Mouse (Mus musculus) stomach, embryonic 16.5 days (tissue): ENCODE results near the gene Tm9sf2. TPM values are rescaled to one million over a fixed set of nuclear protein-coding genes. Genes with fewer than 3 reads are reported as not detected.

Source experiments
- ATAC-seq: fragments of 200-750 bp; cut with Nextera tagmentation; 2 replicates; pipeline ENCODE4 v1.8.0; 2017; ENCODE audit warnings: moderate number of reproducible peaks, moderate TSS enrichment; ENCODE audit not compliant: insufficient read depth, low FRiP score
- H3K27ac ChIP-seq: fragments of 300-500 bp; sonication (generic); 2 replicates; pipeline ENCODE4 v1.5.1; 2014; ENCODE audit warnings: low read length
- H3K27me3 ChIP-seq: fragments of 300-500 bp; sonication (generic); 2 replicates; pipeline ENCODE4 v1.6.1; 2014; ENCODE audit warnings: low read length, control low read depth, mixed read lengths; ENCODE audit not compliant: control insufficient read depth, insufficient read depth
- H3K36me3 ChIP-seq: fragments of 300-500 bp; sonication (generic); 2 replicates; pipeline ENCODE4 v1.6.1; 2014; ENCODE audit warnings: low read length; ENCODE audit not compliant: control insufficient read depth, insufficient read depth
- H3K4me1 ChIP-seq: fragments of 300-500 bp; sonication (generic); 2 replicates; pipeline ENCODE4 v1.6.1; 2014; ENCODE audit warnings: low read length, control low read depth, mixed read lengths; ENCODE audit not compliant: control insufficient read depth, insufficient read depth
- H3K4me2 ChIP-seq: fragments of 300-500 bp; sonication (generic); 2 replicates; pipeline ENCODE4 v1.6.1; 2014; ENCODE audit warnings: low read depth, low read length, mixed read lengths
- H3K4me3 ChIP-seq: fragments of 300-500 bp; sonication (generic); replicated peaks from 2 replicates; pipeline ENCODE4 v1.5.1; 2014; ENCODE audit warnings: mild to moderate bottlenecking, low read length
- H3K9ac ChIP-seq: fragments of 300-500 bp; sonication (generic); 2 replicates; pipeline ENCODE4 v1.6.1; 2014; ENCODE audit warnings: low read length
- H3K9me3 ChIP-seq: fragments of 300-500 bp; sonication (generic); replicated peaks from 2 replicates; pipeline ENCODE4 v1.6.1; 2016; ENCODE audit warnings: low read length, control low read depth; ENCODE audit not compliant: control insufficient read depth
- WGBS: fragments of 180-500 bp; shearing (Covaris S2); extraction: QIAGEN DNeasy Blood & Tissue Kit; methylation state at CpG from one replicate; pipeline ENCODE4 v1.1.7; 2014; 5-methylcytosine and 5-hydroxymethylcytosine counted together
- polyA plus RNA-seq: library from polyadenylated mRNA; unstranded; fragments of >200 nt; fragmentation: Nextera tagmentation; extraction: Ambion mirVana; gene quantifications from 2 replicates; pipeline ENCODE4 v1.2.1, GENCODE M21; 2015

Tm9sf2 gene
- polyA plus RNA-seq, 1 experiment from 2014 or later: 209 TPM

GRCm38 (mm10) chr14:122111681-122112080 lies 4.8 kb downstream of the Tm9sf2 start:
- no peaks in the 10 kb centered on the region for H3K36me3 ChIP-seq
- no peak overlapping the region for H3K4me3 ChIP-seq
- no peak overlapping the region for H3K9ac ChIP-seq
- ATAC-seq: no peak
- no peaks in the 10 kb centered on the region for H3K9me3 ChIP-seq
- WGBS: 87% methylated on average over 2 of the region's 2 CpGs
- H3K27me3 ChIP-seq: no peaks in the 10 kb centered on the region
- no peak overlapping the region for H3K4me2 ChIP-seq
- H3K27ac ChIP-seq: no peak overlapping the region
- peaks cover 19% of the 10 kb centered on the region for H3K4me1 ChIP-seq

GRCm38 (mm10) chr14:122112311-122112710 lies 5.5 kb downstream of the Tm9sf2 start:
- H3K4me2 ChIP-seq: no peak overlapping the region
- peaks cover 19% of the 10 kb centered on the region for H3K4me1 ChIP-seq
- H3K27ac ChIP-seq: no peak overlapping the region
- no peaks in the 10 kb centered on the region for H3K9me3 ChIP-seq
- ATAC-seq: no peak
- H3K9ac ChIP-seq: no peak overlapping the region
- no peak overlapping the region for H3K4me3 ChIP-seq
- 77% methylated on average over 5 of the region's 5 CpGs for WGBS
- no peaks in the 10 kb centered on the region for H3K36me3 ChIP-seq
- no peaks in the 10 kb centered on the region for H3K27me3 ChIP-seq

- H3K9ac ChIP-seq: no peak overlapping the region
- H3K4me3 ChIP-seq: no peak overlapping the region
- 87% methylated on average over 1 of the region's 1 CpGs for WGBS
- no peaks in the 10 kb centered on the region for H3K9me3 ChIP-seq
- no peak for ATAC-seq
- H3K4me1 ChIP-seq: peaks cover 3% of the 10 kb centered on the region; the same call in 1 of the 2 replicates
- H3K27ac ChIP-seq: no peak overlapping the region
- no peaks in the 10 kb centered on the region for H3K36me3 ChIP-seq
- no peaks in the 10 kb centered on the region for H3K27me3 ChIP-seq
- H3K4me2 ChIP-seq: no peak overlapping the region
Measured at GRCm38 (mm10) chr14:122116200-122116599, 9.4 kb downstream of the Tm9sf2 start.

- no peaks in the 10 kb centered on the region for H3K27me3 ChIP-seq
- 79% methylated on average over 5 of the region's 5 CpGs for WGBS
- H3K4me1 ChIP-seq: no peaks in the 10 kb centered on the region
- ATAC-seq: no peak
- H3K4me2 ChIP-seq: no peak overlapping the region
- H3K4me3 ChIP-seq: no peak overlapping the region
- H3K9ac ChIP-seq: no peak overlapping the region
- no peak overlapping the region for H3K27ac ChIP-seq
- no peaks in the 10 kb centered on the region for H3K9me3 ChIP-seq
- H3K36me3 ChIP-seq: no peaks in the 10 kb centered on the region
Measured at GRCm38 (mm10) chr14:122130111-122130797, 23.4 kb downstream of the Tm9sf2 start.

GRCm38 (mm10) chr14:122131644-122132043 lies 24.8 kb downstream of the Tm9sf2 start:
- ATAC-seq: no peak
- no peaks in the 10 kb centered on the region for H3K9me3 ChIP-seq
- H3K36me3 ChIP-seq: no peaks in the 10 kb centered on the region
- no peaks in the 10 kb centered on the region for H3K27me3 ChIP-seq
- no peak overlapping the region for H3K9ac ChIP-seq
- H3K4me2 ChIP-seq: no peak overlapping the region
- no peak overlapping the region for H3K4me3 ChIP-seq
- no peak overlapping the region for H3K27ac ChIP-seq
- H3K4me1 ChIP-seq: no peaks in the 10 kb centered on the region
- WGBS: 88% methylated on average over 2 of the region's 2 CpGs

- Histone ChIP-seq H3K27ac (no peak overlapping the region), H3K4me3 (no peak overlapping the region), H3K9ac (no peak overlapping the region), H3K4me1 (no peaks in the 10 kb centered on the region), H3K36me3 (0 out of 2 replicates have a peak, but pooled peaks cover 6% of the 10 kb centered on the region), H3K27me3 (no peaks in the 10 kb centered on the region), H3K4me2 (no peak overlapping the region), H3K9me3 (no peaks in the 10 kb centered on the region)
- no peak for ATAC-seq
- WGBS: 80% methylated on average over 3 of the region's 3 CpGs
Measured at GRCm38 (mm10) chr14:122136368-122136928, 29.6 kb downstream of the Tm9sf2 start.

- 60% methylated on average over 7 of the region's 7 CpGs for WGBS
- no peaks in the 10 kb centered on the region for H3K9me3 ChIP-seq
- no peak overlapping the region for H3K9ac ChIP-seq
- no peaks in the 10 kb centered on the region for H3K27me3 ChIP-seq
- ATAC-seq: no peak
- H3K4me1 ChIP-seq: no peaks in the 10 kb centered on the region
- H3K27ac ChIP-seq: no peak overlapping the region
- no peak overlapping the region for H3K4me2 ChIP-seq
- H3K4me3 ChIP-seq: no peak overlapping the region
- 0 out of 2 replicates have a peak, but pooled peaks cover 6% of the 10 kb centered on the region for H3K36me3 ChIP-seq
Measured at GRCm38 (mm10) chr14:122137234-122137633, 30.4 kb downstream of the Tm9sf2 start.

GRCm38 (mm10) chr14:122140126-122140525 lies 33.3 kb downstream of the Tm9sf2 start:
- no peak for ATAC-seq
- Histone ChIP-seq H3K9ac (no peak overlapping the region), H3K27me3 (no peaks in the 10 kb centered on the region), H3K4me2 (no peak overlapping the region), H3K36me3 (0 out of 2 replicates have a peak, but pooled peaks cover 6% of the 10 kb centered on the region), H3K4me3 (no peak overlapping the region), H3K9me3 (no peaks in the 10 kb centered on the region), H3K4me1 (0 out of 2 replicates have a peak, but pooled peaks cover 5% of the 10 kb centered on the region), H3K27ac (no peak overlapping the region)
- WGBS: 47% methylated on average over 1 of the region's 1 CpGs

- H3K36me3 ChIP-seq: peaks cover 5% of the 10 kb centered on the region; the same call in 1 of the 2 replicates
- WGBS: 56% methylated on average over 4 of the region's 4 CpGs
- ATAC-seq: peak; percentile 56; the same call in 1 of the 2 replicates
Measured at GRCm38 (mm10) chr14:122143585-122144269, 36.9 kb downstream of the Tm9sf2 start.

More at GRCm38 (mm10) chr14:122143585-122144269, 36.9 kb downstream of the Tm9sf2 start:
- no peak overlapping the region for H3K9ac ChIP-seq
- H3K27me3 ChIP-seq: no peaks in the 10 kb centered on the region
- no peak overlapping the region for H3K4me3 ChIP-seq
- no peak overlapping the region for H3K27ac ChIP-seq
- H3K4me1 ChIP-seq: 0 out of 2 replicates have a peak, but pooled peaks cover 5% of the 10 kb centered on the region
- no peaks in the 10 kb centered on the region for H3K9me3 ChIP-seq
- no peak overlapping the region for H3K4me2 ChIP-seq
